12 mouse cellular contexts compared by ENCODE assay signal in genomic region chr19:58816453-58817041, GRCm38 (mm10). TPM values are rescaled to one million over a fixed set of nuclear protein-coding genes. Genes with fewer than 3 reads are reported as not detected.
DNase-seq lines count a peak whose midpoint lies in the region; ATAC-seq lines count a peak whose summit lies in the region.
"Had no signal": no experiment of that assay in that cellular context is flagged by ENCODE, and none has a peak within 500 bp of the region (broad histone marks: within the 10 kb centered on the region; RNA-seq: fewer than 3 reads in every experiment).

No protein-coding gene starts in this region.

- 79% methylated on average over 17 of the region's 17 CpGs for WGBS in hindbrain, embryonic 11.5 days

- no peak overlapping the region for H3K4me2 ChIP-seq in hindbrain, embryonic 11.5 days (replicated peaks; ENCODE audit: low read depth, low read length)
- H3K4me2 ChIP-seq: liver, embryonic 15.5 days had no signal

- no peak overlapping the region for H3K9ac ChIP-seq in hindbrain, embryonic 11.5 days (ENCODE audit: low read depth, low read length)
- H3K9ac ChIP-seq: liver, embryonic 15.5 days had no signal

- no peak overlapping the region for H3K27ac ChIP-seq in hindbrain, embryonic 11.5 days (ENCODE audit: low read depth, low read length)
- H3K27ac ChIP-seq: liver, embryonic 15.5 days had no signal

- no peaks in the 10 kb centered on the region for H3K36me3 ChIP-seq in hindbrain, embryonic 11.5 days (ENCODE audit: control insufficient read depth, insufficient read depth, low read length)
- H3K36me3 ChIP-seq: liver, embryonic 15.5 days had no signal

- H3K4me1 ChIP-seq in hindbrain, embryonic 11.5 days (replicated peaks; ENCODE audit: control insufficient read depth, insufficient read depth, low read length): no peaks in the 10 kb centered on the region
- H3K4me1 ChIP-seq: liver, embryonic 15.5 days had no signal

- no peaks in the 10 kb centered on the region for H3K27me3 ChIP-seq in hindbrain, embryonic 11.5 days (ENCODE audit: control insufficient read depth, insufficient read depth, low read length)
- H3K27me3 ChIP-seq: CH12.LX; liver, embryonic 15.5 days had no signal

- H3K9me3 ChIP-seq in hindbrain, embryonic 11.5 days (ENCODE audit: control insufficient read depth, low read length): no peaks in the 10 kb centered on the region
- H3K9me3 ChIP-seq: liver, embryonic 15.5 days had no signal

- peak; percentile 65 for DNase-seq in layer of hippocampus, adult 11-12 months (ENCODE audit: low spot score)
- DNase-seq in layer of hippocampus, adult 9-10 months (ENCODE audit: low spot score): no peak
- DNase-seq in frontal cortex, postnatal 10 days (ENCODE audit: low spot score in 2 of 2): peak; percentile 37 to 57
- DNase-seq in heart, postnatal 10 days: peak; percentile 75 to 77
- peak; percentile 67 to 70 for DNase-seq in left cerebral cortex, postnatal 14 days (ENCODE audit: low spot score in 2 of 2)
- no peak for DNase-seq in retina, postnatal 1 day
- no peak for DNase-seq in hindbrain, embryonic 11.5 days (ENCODE audit: low spot score)
- no peak for DNase-seq in adrenal gland, postnatal 25 days

- H3K4me3 ChIP-seq in hindbrain, embryonic 11.5 days (ENCODE audit: low read depth, low read length): no peak overlapping the region
- H3K4me3 ChIP-seq: liver, embryonic 15.5 days had no signal

- ATAC-seq in hindbrain, embryonic 11.5 days (ENCODE audit: low FRiP score): no peak

- intact Hi-C loops in heart, postnatal 10 days (cut with DNase I): loop anchor here (2.0 kb wide), 1 partner anchor 44 kb away; no protein-coding TSS in a partner anchor
- intact Hi-C loops in left cerebral cortex, postnatal 14 days (cut with DNase I): no loop called here

RNA-seq across cellular contexts. Expression of gene 1700019N19Rik, which starts 22.3 kb away (rescaled TPM):
- not detected for total RNA-seq in heart, postnatal 10 days (2021)
- total RNA-seq in left cerebral cortex, postnatal 14 days (2021): not detected
- polyA plus RNA-seq in hindbrain, embryonic 11.5 days (2014; fragmentation: Nextera tagmentation; extraction: Ambion mirVana): not detected in 2 replicates
- total RNA-seq in adrenal gland, postnatal 25 days (2021): not detected in 2 replicates
- total RNA-seq: hematopoietic stem cell, adult 5-6 weeks had no signal
- polyA plus RNA-seq: liver, embryonic 15.5 days; neural tube, embryonic 14.5 days had no signal

RNA-seq across cellular contexts. Expression of gene Pnliprp2, which starts 57.0 kb away (rescaled TPM):
- not detected for total RNA-seq in heart, postnatal 10 days (2021)
- total RNA-seq in left cerebral cortex, postnatal 14 days (2021): not detected
- polyA plus RNA-seq in hindbrain, embryonic 11.5 days (2014; fragmentation: Nextera tagmentation; extraction: Ambion mirVana): 0.11 TPM in 1 of 2 replicates, not detected in the other
- total RNA-seq in adrenal gland, postnatal 25 days (2021): not detected in 2 replicates
- total RNA-seq: hematopoietic stem cell, adult 5-6 weeks had no signal
- polyA plus RNA-seq: neural tube, embryonic 14.5 days had no signal

Comparison
In these comparisons a context has a peak if more than half of its experiments do, and no peak if none do; other contexts are left out.
1. DNase-seq: peak in layer of hippocampus, adult 11-12 months (single experiment), frontal cortex, postnatal 10 days (2 of 2), heart, postnatal 10 days (2 of 2) and left cerebral cortex, postnatal 14 days (2 of 2); none in layer of hippocampus, adult 9-10 months (single experiment), retina, postnatal 1 day (single experiment), hindbrain, embryonic 11.5 days (single experiment) and adrenal gland, postnatal 25 days (single experiment).